Comparison of ENCODE assay signal across 8 mouse cellular contexts in the genomic region with DNA sequence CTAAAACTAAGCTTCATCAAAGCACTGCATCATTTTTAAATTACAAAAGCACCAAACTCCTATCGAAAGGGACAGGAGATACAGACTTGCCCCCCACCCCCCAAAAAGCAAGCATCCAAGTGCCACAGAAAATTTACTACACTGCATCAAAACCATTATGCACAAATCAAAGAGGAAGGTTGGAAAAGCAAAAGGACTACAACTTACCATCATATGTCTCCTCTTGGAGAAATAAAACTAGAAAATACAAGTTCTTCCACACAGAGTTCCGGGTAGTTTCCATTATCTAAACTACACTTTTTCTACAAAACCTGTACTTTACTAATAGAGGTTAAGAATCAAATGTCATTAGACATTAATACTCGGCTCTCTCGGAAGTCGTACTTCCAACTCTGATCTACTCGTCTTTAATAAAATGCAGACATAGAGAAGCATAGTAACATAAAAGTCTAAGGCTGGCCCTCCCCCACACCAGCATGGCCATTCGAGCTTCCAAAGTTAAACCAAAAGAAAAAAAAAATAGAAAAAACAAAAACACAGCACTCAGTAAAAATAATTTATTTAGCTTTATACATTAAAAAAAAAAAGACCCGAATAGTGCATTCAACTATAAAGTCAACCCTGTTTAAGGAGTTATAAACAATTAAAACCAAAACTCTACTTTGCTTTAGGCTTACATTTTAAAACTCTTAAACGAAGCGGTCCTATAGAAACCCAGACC.
DNase-seq lines count a peak whose midpoint lies in the region; ATAC-seq and TF ChIP-seq lines count a peak whose summit lies in the region.

No protein-coding gene starts in this region.

- H3K4me2 ChIP-seq in liver, embryonic 12.5 days: peak overlapping the region; percentile 78

- H3K4me3 ChIP-seq in heart, embryonic 10.5 days: peak overlapping the region; percentile 97
- H3K4me3 ChIP-seq in embryonic fibroblast, embryonic 13.5 days (ENCODE audit: insufficient read depth, low read length): peak overlapping the region; percentile 97
- peak overlapping the region; percentile 94 for H3K4me3 ChIP-seq in liver, embryonic 12.5 days

- DNase-seq in heart, embryonic 10.5 days (ENCODE audit: low spot score): no peak
- no peak for DNase-seq in heart, adult 11 months
- peak; percentile 43 for DNase-seq in A20 (ENCODE audit: low read depth, low spot score)
- DNase-seq in urinary bladder, postnatal 4 days (ENCODE audit: low spot score in 2 of 2): no peak
- DNase-seq in adrenal gland, postnatal 4 days (ENCODE audit: low spot score in 2 of 2): no peak
- no peak for DNase-seq in urinary bladder, adult 2 months (ENCODE audit: low spot score)

- no peak for ATAC-seq in liver, embryonic 12.5 days

- TF ChIP-seq CTCF in embryonic fibroblast, embryonic 13.5 days (IDR thresholded peaks at IDR 0.05; ENCODE audit: borderline replicate concordance, insufficient read depth, low read length): no peak

- no peak for TF ChIP-seq POLR2A in embryonic fibroblast, embryonic 13.5 days (IDR thresholded peaks at IDR 0.05; ENCODE audit: low read depth, low read length)

- H3K36me3 ChIP-seq in heart, embryonic 10.5 days: peaks cover 28% of the 10 kb centered on the region
- peaks cover 27% of the 10 kb centered on the region for H3K36me3 ChIP-seq in liver, embryonic 12.5 days

- H3K9ac ChIP-seq in liver, embryonic 12.5 days: peak overlapping the region; percentile 99

- H3K4me1 ChIP-seq in heart, embryonic 10.5 days: peaks cover 30% of the 10 kb centered on the region
- peaks cover 5% of the 10 kb centered on the region for H3K4me1 ChIP-seq in embryonic fibroblast, embryonic 13.5 days (ENCODE audit: control insufficient read depth, insufficient read depth, low read length)
- H3K4me1 ChIP-seq in liver, embryonic 12.5 days: peaks cover 40% of the 10 kb centered on the region

- WGBS in heart, embryonic 10.5 days: 5% methylated on average over 10 of the region's 10 CpGs
- WGBS in liver, embryonic 12.5 days (ENCODE audit: insufficient replicate concordance): 3% methylated on average over 10 of the region's 10 CpGs

- H3K9me3 ChIP-seq in heart, embryonic 10.5 days: no peaks in the 10 kb centered on the region
- no peaks in the 10 kb centered on the region for H3K9me3 ChIP-seq in liver, embryonic 12.5 days (replicated peaks)

- peak overlapping the region; percentile 100 for H3K27ac ChIP-seq in heart, embryonic 10.5 days
- H3K27ac ChIP-seq in embryonic fibroblast, embryonic 13.5 days (ENCODE audit: insufficient read depth, low read length): peak overlapping the region; percentile 99
- peak overlapping the region; percentile 97 for H3K27ac ChIP-seq in liver, embryonic 12.5 days

- no peaks in the 10 kb centered on the region for H3K27me3 ChIP-seq in heart, embryonic 10.5 days (ENCODE audit: insufficient read depth, poor library complexity, severe bottlenecking)
- H3K27me3 ChIP-seq in liver, embryonic 12.5 days (replicated peaks): no peaks in the 10 kb centered on the region
